Mouse (Mus musculus) heart, postnatal 4 days (tissue): ENCODE results near the gene Cdhr2. TPM values are rescaled to one million over a fixed set of nuclear protein-coding genes. Genes with fewer than 3 reads are reported as not detected.

Source experiments
- total RNA-seq, 2 experiments: library from RNA; stranded (reverse); gene quantifications; 2 replicates each; pipeline ENCODE4 v1.2.3; 2021

Gene Cdhr2
- total RNA-seq, 2 experiments from 2014 or later, result not detected

Other genes starting within 250 kb of the Cdhr2 start
- gene Thoc3, start 232.6 kb upstream of the Cdhr2 start, total RNA-seq, result 10 to 100 TPM; 43.4 to 44.0 TPM
- 1 to 10 TPM; 4.7 to 5.4 TPM for gene Simc1, start 197.7 kb upstream of the Cdhr2 start, total RNA-seq
- 10 to 100 TPM; 83.7 to 87.2 TPM for gene 4833439L19Rik, start 136.0 kb upstream of the Cdhr2 start, total RNA-seq
- 10 to 100 TPM; 13.3 to 13.7 TPM for gene Arl10, start 126.4 kb upstream of the Cdhr2 start, total RNA-seq
- gene Nop16, start 111.4 kb upstream of the Cdhr2 start, total RNA-seq, result 10 to 100 TPM; 21.8 to 21.9 TPM
- gene Higd2a, start 111.3 kb upstream of the Cdhr2 start, total RNA-seq, result 100 to 1,000 TPM; 224 to 238 TPM
- gene Cltb, start 90.1 kb upstream of the Cdhr2 start, total RNA-seq, result 10 to 100 TPM; 90.0 to 96.8 TPM
- gene Faf2, start 79.7 kb upstream of the Cdhr2 start, total RNA-seq, result 10 to 100 TPM; 41.7 to 42.8 TPM
- 10 to 100 TPM; 60.7 to 67.0 TPM for gene Rnf44, start 7.6 kb upstream of the Cdhr2 start, total RNA-seq
- gene Gprin1, start 48.4 kb downstream of the Cdhr2 start, total RNA-seq, result under 1 TPM; 0.10 to 0.11 TPM
- gene Sncb, start 65.1 kb downstream of the Cdhr2 start, total RNA-seq, result not detected
- gene Eif4e1b, start 82.5 kb downstream of the Cdhr2 start, total RNA-seq, result not detected
- 10 to 100 TPM in 1 of 2 experiments, 1 to 10 TPM in 1; 9.1 to 12.8 TPM for gene Tspan17, start 87.9 kb downstream of the Cdhr2 start, total RNA-seq
- gene Unc5a, start 247.9 kb downstream of the Cdhr2 start, total RNA-seq, result 1 to 10 TPM; 1.3 to 1.4 TPM